Mouse (Mus musculus): ENCODE measurements around the gene Numbl. TPM values are rescaled to one million over a fixed set of nuclear protein-coding genes. Genes with fewer than 3 reads are reported as not detected.
A peak's percentile ranks its signal among the peaks of the same experiment; 100 is the strongest.

The Numbl gene
- polyA plus RNA-seq, 2 experiments = 25.2 to 83.6 TPM

DNA sequence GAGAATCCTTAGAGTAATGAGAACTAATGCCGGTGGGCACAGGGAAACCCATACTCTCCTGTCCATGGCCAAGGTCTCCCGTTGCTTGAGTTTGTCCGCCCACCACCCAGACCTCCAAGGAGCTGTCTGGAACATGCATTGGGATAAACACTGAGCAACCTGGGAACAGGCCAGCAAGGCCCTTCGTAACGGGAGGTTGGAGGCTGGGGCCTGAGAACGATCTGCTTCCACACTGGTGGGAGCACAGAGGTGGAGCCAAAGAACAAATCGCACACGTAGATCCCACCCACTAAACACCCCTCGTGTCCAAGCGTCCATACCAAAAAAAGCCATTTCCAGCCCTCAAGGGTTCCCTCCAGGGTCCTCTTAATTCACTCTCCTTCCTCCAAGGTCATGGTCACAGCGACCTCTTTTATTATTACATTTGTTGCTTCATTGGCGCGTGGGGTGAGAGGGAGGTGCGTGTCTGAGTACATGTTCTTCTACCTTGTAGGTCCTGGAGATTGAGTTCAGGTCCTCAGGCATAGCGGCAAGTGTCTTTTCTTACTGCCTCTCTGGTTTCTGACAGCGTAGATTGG, 39.9 kb downstream of the Numbl start:
- Histone ChIP-seq H3K36me3 (ENCODE audit: control insufficient read depth, insufficient read depth, low read length) (no peaks in the 10 kb centered on the region), H3K9ac (ENCODE audit: low read depth, low read length, severe bottlenecking) (no peak overlapping the region), H3K27me3 (ENCODE audit: control insufficient read depth, insufficient read depth, low read length) (no peaks in the 10 kb centered on the region), H3K27ac (replicated peaks; ENCODE audit: low read depth, low read length) (no peak overlapping the region), H3K9me3 (ENCODE audit: control insufficient read depth, low read length) (no peaks in the 10 kb centered on the region), H3K4me2 (replicated peaks; ENCODE audit: low read depth, low read length, severe bottlenecking) (no peak overlapping the region), H3K4me3 (replicated peaks; ENCODE audit: low read length) (no peak overlapping the region), H3K4me1 (ENCODE audit: control insufficient read depth, insufficient read depth, low read length) (no peaks in the 10 kb centered on the region)
- no peak for DNase-seq (ENCODE audit: low spot score)
- WGBS = 72% methylated on average over 16 of the region's 16 CpGs
- no peak for TF ChIP-seq POLR2A (IDR thresholded peaks at IDR 0.05; ENCODE audit: borderline replicate concordance, extremely low read depth, insufficient read depth, insufficient read length)
- no peak for ATAC-seq (ENCODE audit: low FRiP score, low read depth)

DNA sequence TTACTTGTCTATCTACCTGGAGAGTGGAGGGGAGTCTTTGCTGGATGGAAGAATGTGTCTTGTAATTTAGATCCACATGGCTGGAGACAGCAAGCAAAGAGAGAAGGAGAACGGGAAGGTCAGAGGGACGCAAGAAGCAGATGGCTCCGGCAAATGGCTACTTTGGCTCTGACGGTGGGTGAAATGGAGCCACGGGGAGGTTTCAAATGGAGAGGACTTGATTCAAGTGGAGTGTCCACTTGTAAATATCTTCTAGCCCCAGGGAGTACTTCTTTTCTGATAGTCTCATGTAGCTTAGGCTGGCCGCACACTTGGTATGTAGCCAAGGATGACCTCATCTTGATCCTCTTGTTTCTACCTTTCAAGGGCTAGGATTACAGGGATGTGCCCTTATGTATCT, 40.6 kb downstream of the Numbl start:
- H3K4me3 ChIP-seq (replicated peaks; ENCODE audit: low read length) = no peak overlapping the region

DNA sequence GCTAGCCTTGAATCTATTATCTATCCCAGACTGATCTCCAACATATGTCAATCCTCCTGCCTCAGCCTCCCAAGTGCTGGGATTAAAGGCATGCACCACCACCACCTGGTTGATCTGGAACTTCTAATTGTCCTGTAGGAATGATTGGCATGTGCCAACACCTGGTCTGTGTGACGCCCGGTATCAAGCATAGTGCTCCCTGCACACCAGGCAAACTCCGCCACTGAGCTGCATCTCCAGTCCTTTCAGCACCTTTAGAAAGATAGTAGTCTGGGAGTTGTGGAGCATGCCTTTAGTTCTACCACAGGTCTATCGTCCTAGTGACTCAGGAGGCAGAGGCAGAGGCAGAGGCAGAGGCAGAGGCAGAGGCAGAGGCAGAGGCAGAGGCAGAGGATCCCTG, 42.1 kb downstream of the Numbl start:
- WGBS = 75% methylated on average over 4 of the region's 4 CpGs
- DNase-seq (ENCODE audit: low spot score) (no peak), ATAC-seq (ENCODE audit: low FRiP score, low read depth) (no peak)
- H3K4me2 ChIP-seq (replicated peaks; ENCODE audit: low read depth, low read length, severe bottlenecking) = no peak overlapping the region
- no peak for TF ChIP-seq POLR2A (IDR thresholded peaks at IDR 0.05; ENCODE audit: borderline replicate concordance, extremely low read depth, insufficient read depth, insufficient read length)
- no peaks in the 10 kb centered on the region for H3K9me3 ChIP-seq (ENCODE audit: control insufficient read depth, low read length)
- no peak overlapping the region for H3K9ac ChIP-seq (ENCODE audit: low read depth, low read length, severe bottlenecking)
- no peaks in the 10 kb centered on the region for H3K36me3 ChIP-seq (ENCODE audit: control insufficient read depth, insufficient read depth, low read length)
- H3K4me1 ChIP-seq (ENCODE audit: control insufficient read depth, insufficient read depth, low read length) = no peaks in the 10 kb centered on the region
- H3K27me3 ChIP-seq (ENCODE audit: control insufficient read depth, insufficient read depth, low read length) = no peaks in the 10 kb centered on the region
- no peak overlapping the region for H3K4me3 ChIP-seq (replicated peaks; ENCODE audit: low read length)
- no peak overlapping the region for H3K27ac ChIP-seq (replicated peaks; ENCODE audit: low read depth, low read length)

More for the DNA sequence above, 40.6 kb downstream of the Numbl start:
- ATAC-seq (ENCODE audit: low FRiP score, low read depth) (no peak), DNase-seq (ENCODE audit: low spot score) (no peak)
- no peaks in the 10 kb centered on the region for H3K9me3 ChIP-seq (ENCODE audit: control insufficient read depth, low read length)
- WGBS = 88% methylated on average over 6 of the region's 6 CpGs
- no peak for TF ChIP-seq POLR2A (IDR thresholded peaks at IDR 0.05; ENCODE audit: borderline replicate concordance, extremely low read depth, insufficient read depth, insufficient read length)
- H3K4me1 ChIP-seq (ENCODE audit: control insufficient read depth, insufficient read depth, low read length) = no peaks in the 10 kb centered on the region
- no peaks in the 10 kb centered on the region for H3K27me3 ChIP-seq (ENCODE audit: control insufficient read depth, insufficient read depth, low read length)
- no peak overlapping the region for H3K9ac ChIP-seq (ENCODE audit: low read depth, low read length, severe bottlenecking)
- no peaks in the 10 kb centered on the region for H3K36me3 ChIP-seq (ENCODE audit: control insufficient read depth, insufficient read depth, low read length)
- no peak overlapping the region for H3K4me2 ChIP-seq (replicated peaks; ENCODE audit: low read depth, low read length, severe bottlenecking)
- no peak overlapping the region for H3K27ac ChIP-seq (replicated peaks; ENCODE audit: low read depth, low read length)

DNA sequence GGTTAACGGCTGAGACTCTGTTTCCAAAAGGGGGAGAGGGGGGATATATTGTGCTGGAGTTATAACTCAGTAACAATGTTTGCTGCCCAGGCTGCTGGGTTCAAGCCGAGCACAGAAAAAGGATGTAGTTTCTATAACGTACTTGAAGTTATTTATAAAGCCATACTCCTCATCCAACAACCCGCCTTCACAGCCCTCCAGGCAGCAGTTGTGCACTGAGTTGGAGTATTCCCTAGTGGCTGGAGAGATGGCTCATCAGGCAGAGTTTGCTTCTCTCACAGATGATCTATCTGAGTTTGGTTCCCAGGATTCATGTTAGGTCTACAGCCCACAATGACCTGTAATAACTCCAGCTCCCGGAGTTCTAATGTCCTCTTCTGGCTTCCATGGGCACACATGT, 42.6 kb downstream of the Numbl start:
- no peak overlapping the region for H3K4me3 ChIP-seq (replicated peaks; ENCODE audit: low read length)
- H3K4me1 ChIP-seq (ENCODE audit: control insufficient read depth, insufficient read depth, low read length) = no peaks in the 10 kb centered on the region
- DNase-seq (ENCODE audit: low spot score) (no peak), ATAC-seq (ENCODE audit: low FRiP score, low read depth) (no peak)
- TF ChIP-seq POLR2A (IDR thresholded peaks at IDR 0.05; ENCODE audit: borderline replicate concordance, extremely low read depth, insufficient read depth, insufficient read length) = no peak
- no peaks in the 10 kb centered on the region for H3K27me3 ChIP-seq (ENCODE audit: control insufficient read depth, insufficient read depth, low read length)
- H3K9ac ChIP-seq (ENCODE audit: low read depth, low read length, severe bottlenecking) = no peak overlapping the region
- 80% methylated on average over 5 of the region's 5 CpGs for WGBS
- H3K4me2 ChIP-seq (replicated peaks; ENCODE audit: low read depth, low read length, severe bottlenecking) = no peak overlapping the region
- no peaks in the 10 kb centered on the region for H3K9me3 ChIP-seq (ENCODE audit: control insufficient read depth, low read length)
- H3K36me3 ChIP-seq (ENCODE audit: control insufficient read depth, insufficient read depth, low read length) = no peaks in the 10 kb centered on the region
- no peak overlapping the region for H3K27ac ChIP-seq (replicated peaks; ENCODE audit: low read depth, low read length)

DNA sequence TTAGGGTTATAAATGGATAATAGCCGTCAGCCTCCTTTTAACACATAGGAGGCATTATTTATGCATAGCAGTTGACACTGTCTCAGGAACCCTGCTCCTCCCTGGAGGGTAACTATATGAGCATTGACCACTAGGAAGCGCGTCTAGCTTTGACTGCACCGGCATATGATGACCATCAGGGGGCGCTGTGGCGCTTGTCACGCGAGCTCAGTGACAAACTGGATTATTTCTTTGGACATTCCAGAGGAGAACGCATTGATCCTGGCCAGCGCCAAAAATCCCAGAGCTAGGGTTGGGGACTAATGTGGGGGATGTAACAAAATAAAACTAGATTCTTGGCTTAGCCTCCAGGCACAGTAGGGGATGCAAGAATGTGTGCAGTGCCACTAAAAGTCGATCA, 43.9 kb downstream of the Numbl start:
- Histone ChIP-seq H3K4me3 (replicated peaks; ENCODE audit: low read length) (no peak overlapping the region), H3K9me3 (ENCODE audit: control insufficient read depth, low read length) (no peaks in the 10 kb centered on the region), H3K27ac (replicated peaks; ENCODE audit: low read depth, low read length) (no peak overlapping the region), H3K9ac (ENCODE audit: low read depth, low read length, severe bottlenecking) (no peak overlapping the region), H3K27me3 (ENCODE audit: control insufficient read depth, insufficient read depth, low read length) (no peaks in the 10 kb centered on the region), H3K4me2 (replicated peaks; ENCODE audit: low read depth, low read length, severe bottlenecking) (no peak overlapping the region), H3K4me1 (ENCODE audit: control insufficient read depth, insufficient read depth, low read length) (no peaks in the 10 kb centered on the region), H3K36me3 (ENCODE audit: control insufficient read depth, insufficient read depth, low read length) (peaks cover 3% of the 10 kb centered on the region; the same call in 1 of the 2 replicates)
- no peak for ATAC-seq (ENCODE audit: low FRiP score, low read depth)
- peak; percentile 73 for DNase-seq (ENCODE audit: low spot score)
- WGBS = 7% methylated on average over 11 of the region's 11 CpGs
- no peak for TF ChIP-seq POLR2A (IDR thresholded peaks at IDR 0.05; ENCODE audit: borderline replicate concordance, extremely low read depth, insufficient read depth, insufficient read length)
